Mouse (Mus musculus): ENCODE measurements around the gene Arhgap21. TPM values are rescaled to one million over a fixed set of nuclear protein-coding genes. Genes with fewer than 3 reads are reported as not detected.

Gene Arhgap21
- polyA plus RNA-seq, 1 experiment: 11.2 TPM

DNA sequence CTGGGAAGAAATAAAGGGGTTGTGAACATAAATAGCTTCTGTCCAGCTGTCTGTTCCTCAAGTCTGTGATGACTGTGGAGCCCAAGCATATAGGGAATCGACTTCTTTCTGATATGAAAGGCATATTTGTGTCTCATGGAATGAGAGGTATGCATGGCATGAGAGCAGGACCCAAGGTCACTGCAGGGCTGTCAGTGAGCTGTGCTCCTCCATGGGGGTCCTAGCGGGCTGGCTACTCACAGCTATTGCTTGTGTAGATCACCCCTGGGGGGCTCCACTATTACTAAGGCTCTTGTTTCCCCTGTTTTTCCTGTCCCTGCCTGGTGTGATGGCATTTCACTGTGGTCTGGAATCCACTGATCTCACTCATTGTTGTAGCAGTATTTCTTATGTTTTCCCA, 22.2 kb upstream of the Arhgap21 start:
- H3K9me3 ChIP-seq: peaks cover 4% of the 10 kb centered on the region
- no peaks in the 10 kb centered on the region for H3K36me3 ChIP-seq (replicated peaks; ENCODE audit: low read length)
- TF ChIP-seq GATA1 (IDR thresholded peaks at IDR 0.05; ENCODE audit: borderline replicate concordance, low read length): no peak
- no peak for TF ChIP-seq FLI1 (IDR thresholded peaks at IDR 0.05; ENCODE audit: low read length)
- peaks cover 3% of the 10 kb centered on the region; the same call in 1 of the 2 replicates for H3K4me1 ChIP-seq
- H3K4me3 ChIP-seq (replicated peaks): no peak overlapping the region
- H3K27me3 ChIP-seq (replicated peaks): no peaks in the 10 kb centered on the region

DNA sequence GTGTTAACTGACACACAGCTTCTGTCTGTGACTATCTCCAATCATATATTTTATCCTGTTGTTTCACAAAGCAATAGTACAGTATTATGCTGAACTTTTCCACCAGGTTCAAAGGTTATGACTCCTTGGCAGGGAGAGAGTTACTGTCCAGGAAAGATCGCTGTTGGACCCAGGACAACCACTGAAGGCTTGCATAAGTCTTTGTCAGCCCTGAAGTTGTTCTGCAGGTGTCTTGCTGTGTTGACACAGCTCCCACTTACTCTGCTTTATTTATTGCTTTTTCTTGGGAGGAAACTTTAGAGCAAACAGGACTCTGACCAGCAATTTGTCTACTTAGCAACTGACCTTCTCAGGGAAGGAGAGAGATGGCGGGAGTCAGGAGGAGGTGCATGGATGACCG, 21.4 kb upstream of the Arhgap21 start:
- Histone ChIP-seq H3K9me3 (peaks cover 4% of the 10 kb centered on the region), H3K36me3 (replicated peaks; ENCODE audit: low read length) (no peaks in the 10 kb centered on the region), H3K4me3 (replicated peaks) (no peak overlapping the region), H3K4me1 (peaks cover 3% of the 10 kb centered on the region; the same call in 1 of the 2 replicates), H3K27me3 (replicated peaks) (no peaks in the 10 kb centered on the region)
- TF ChIP-seq FLI1 (IDR thresholded peaks at IDR 0.05; ENCODE audit: low read length) (no peak), GATA1 (IDR thresholded peaks at IDR 0.05; ENCODE audit: borderline replicate concordance, low read length) (no peak)

DNA sequence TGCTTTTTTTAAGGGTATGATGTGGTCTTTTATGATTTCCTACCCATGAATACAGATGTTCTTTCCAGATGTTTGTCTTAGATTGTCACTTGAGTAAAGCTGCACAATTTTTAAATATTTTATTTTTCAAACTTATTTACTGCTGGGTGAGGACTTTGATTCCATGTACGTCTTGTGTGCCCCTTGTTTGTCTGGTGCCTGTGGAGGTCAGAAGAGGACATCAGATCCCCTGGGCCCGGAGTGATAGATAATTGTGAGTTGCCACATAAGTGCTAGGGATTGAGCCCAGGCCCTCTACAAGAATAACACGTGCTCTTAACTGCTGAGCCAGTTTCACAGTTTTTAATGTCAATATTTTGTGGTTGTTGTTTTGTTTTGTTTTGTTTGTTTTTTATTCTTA, 19.1 kb upstream of the Arhgap21 start:
- Histone ChIP-seq H3K4me3 (replicated peaks) (no peak overlapping the region), H3K4me1 (peaks cover 3% of the 10 kb centered on the region; the same call in 1 of the 2 replicates), H3K9me3 (peaks cover 4% of the 10 kb centered on the region), H3K27me3 (replicated peaks) (no peaks in the 10 kb centered on the region), H3K36me3 (replicated peaks; ENCODE audit: low read length) (no peaks in the 10 kb centered on the region)
- TF ChIP-seq FLI1 (IDR thresholded peaks at IDR 0.05; ENCODE audit: low read length) (no peak), GATA1 (IDR thresholded peaks at IDR 0.05; ENCODE audit: borderline replicate concordance, low read length) (no peak)

DNA sequence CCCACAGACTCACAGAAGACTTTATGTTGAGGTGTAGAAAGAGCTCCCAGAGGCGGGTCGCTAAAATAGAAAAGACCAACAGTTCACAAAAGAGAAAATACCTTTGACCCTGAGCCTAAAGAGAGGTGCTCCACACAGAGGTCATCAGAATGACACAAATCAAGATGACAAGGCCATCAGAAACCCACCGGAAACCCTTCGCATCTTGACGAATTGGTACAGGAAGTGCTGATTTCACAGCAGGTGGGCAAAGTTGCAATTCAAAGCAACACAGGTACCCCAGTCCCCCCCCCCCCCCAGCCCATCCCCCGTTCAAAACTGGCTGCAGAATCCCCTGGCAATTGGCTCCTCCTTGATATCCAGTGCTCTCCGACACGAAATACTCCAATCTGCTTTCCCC, 10.0 kb upstream of the Arhgap21 start:
- H3K9me3 ChIP-seq: peaks cover 4% of the 10 kb centered on the region; the same call in 1 of the 2 replicates
- H3K4me3 ChIP-seq (replicated peaks): no peak overlapping the region
- TF ChIP-seq GATA1 (IDR thresholded peaks at IDR 0.05; ENCODE audit: borderline replicate concordance, low read length) (no peak), FLI1 (IDR thresholded peaks at IDR 0.05; ENCODE audit: low read length) (no peak)
- no peaks in the 10 kb centered on the region for H3K27me3 ChIP-seq (replicated peaks)
- no peaks in the 10 kb centered on the region for H3K36me3 ChIP-seq (replicated peaks; ENCODE audit: low read length)
- H3K4me1 ChIP-seq: no peaks in the 10 kb centered on the region

DNA sequence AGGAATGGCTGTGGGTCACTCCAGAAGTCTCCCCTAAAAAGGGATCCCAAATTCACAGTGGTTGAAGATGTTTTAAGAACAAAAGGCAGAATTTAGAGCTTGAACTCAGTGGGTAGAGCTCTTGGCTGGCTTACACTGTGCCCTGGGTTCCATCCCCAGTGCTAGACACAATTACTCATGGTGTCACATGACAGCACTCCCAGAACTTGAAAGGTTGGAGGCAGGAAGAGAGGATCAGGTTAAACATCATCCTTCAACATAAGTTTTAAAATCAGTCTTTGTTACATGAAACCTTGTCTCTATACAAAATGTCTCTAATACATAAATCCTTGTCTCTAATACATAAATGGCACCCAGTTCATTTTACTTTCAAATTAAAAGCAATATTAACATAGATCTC, 8.4 kb upstream of the Arhgap21 start:
- no peak overlapping the region for H3K4me3 ChIP-seq (replicated peaks)

DNA sequence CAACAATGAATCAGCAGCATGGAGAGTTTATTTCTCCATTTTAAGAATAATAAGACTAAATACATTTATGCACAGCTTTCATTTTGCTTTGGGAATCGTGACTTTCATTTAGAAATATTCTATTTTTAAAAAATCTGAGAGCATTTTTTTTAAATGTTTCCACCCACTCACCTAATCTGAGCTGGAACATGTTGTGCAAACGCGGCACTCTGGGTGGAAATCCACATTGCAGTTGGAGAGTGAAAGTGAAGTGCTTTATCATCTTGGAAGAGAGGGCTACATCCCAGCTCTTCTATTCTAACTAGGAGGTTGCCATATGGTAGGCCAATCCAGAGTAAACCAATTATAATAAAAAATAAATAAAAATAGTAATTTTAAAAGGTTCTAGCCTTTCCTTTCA, 4.8 kb upstream of the Arhgap21 start:
- no peaks in the 10 kb centered on the region for H3K27me3 ChIP-seq (replicated peaks)
- H3K4me1 ChIP-seq: peaks cover 24% of the 10 kb centered on the region
- no peak for TF ChIP-seq FLI1 (IDR thresholded peaks at IDR 0.05; ENCODE audit: low read length)
- TF ChIP-seq GATA1 (IDR thresholded peaks at IDR 0.05; ENCODE audit: borderline replicate concordance, low read length): no peak
- peaks cover 4% of the 10 kb centered on the region; the same call in 1 of the 2 replicates for H3K9me3 ChIP-seq
- no peaks in the 10 kb centered on the region for H3K36me3 ChIP-seq (replicated peaks; ENCODE audit: low read length)
- no peak overlapping the region for H3K4me3 ChIP-seq (replicated peaks)

More for the DNA sequence above, 8.4 kb upstream of the Arhgap21 start:
- Histone ChIP-seq H3K9me3 (peaks cover 4% of the 10 kb centered on the region; the same call in 1 of the 2 replicates), H3K36me3 (replicated peaks; ENCODE audit: low read length) (no peaks in the 10 kb centered on the region), H3K27me3 (replicated peaks) (no peaks in the 10 kb centered on the region), H3K4me1 (peaks cover 3% of the 10 kb centered on the region; the same call in 1 of the 2 replicates)
- TF ChIP-seq GATA1 (IDR thresholded peaks at IDR 0.05; ENCODE audit: borderline replicate concordance, low read length) (no peak), FLI1 (IDR thresholded peaks at IDR 0.05; ENCODE audit: low read length) (no peak)

DNA sequence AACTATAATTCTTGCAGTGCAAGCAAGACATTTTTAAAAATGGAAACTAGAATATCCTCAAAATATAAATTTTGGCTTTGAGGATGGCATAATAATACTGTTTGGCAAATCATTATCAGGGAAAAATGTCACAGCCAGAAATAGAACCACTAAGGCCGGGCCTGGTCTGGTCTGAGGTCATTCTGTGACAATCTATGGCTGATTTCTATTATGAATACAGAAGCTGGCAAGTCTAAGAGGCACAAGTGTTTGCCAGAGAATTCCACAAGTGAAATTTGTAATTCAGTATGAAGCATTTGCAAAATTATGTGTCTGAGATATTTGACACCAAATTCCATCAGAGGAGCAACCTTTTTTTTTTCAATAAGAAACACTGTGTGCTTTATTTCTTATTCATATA, 3.5 kb upstream of the Arhgap21 start:
- Histone ChIP-seq H3K36me3 (replicated peaks; ENCODE audit: low read length) (no peaks in the 10 kb centered on the region), H3K9me3 (peaks cover 4% of the 10 kb centered on the region; the same call in 1 of the 2 replicates), H3K4me3 (replicated peaks) (no peak overlapping the region), H3K27me3 (replicated peaks) (no peaks in the 10 kb centered on the region), H3K4me1 (peaks cover 25% of the 10 kb centered on the region)
- no peak for TF ChIP-seq GATA1 (IDR thresholded peaks at IDR 0.05; ENCODE audit: borderline replicate concordance, low read length)
- TF ChIP-seq FLI1 (IDR thresholded peaks at IDR 0.05; ENCODE audit: low read length): no peak

DNA sequence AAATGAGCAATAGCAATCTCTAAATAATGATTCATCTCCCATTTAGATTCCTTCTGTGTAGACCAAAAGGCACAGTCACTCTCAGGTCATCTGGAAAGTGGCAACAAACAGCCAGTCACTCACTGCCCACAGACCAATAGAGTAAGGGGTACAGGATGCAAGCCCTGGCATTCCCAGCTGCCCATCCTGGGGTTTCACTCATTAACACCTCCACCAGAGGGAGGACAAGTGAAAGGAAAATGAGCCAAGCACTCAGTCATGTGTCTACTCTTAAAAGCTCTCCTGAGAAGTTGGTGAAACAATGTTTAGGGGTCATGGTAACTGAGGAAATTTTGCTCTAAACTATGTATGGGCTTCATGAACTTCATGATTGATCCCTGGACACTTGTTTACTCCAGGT, 2.9 kb upstream of the Arhgap21 start:
- Histone ChIP-seq H3K36me3 (replicated peaks; ENCODE audit: low read length) (no peaks in the 10 kb centered on the region), H3K4me3 (replicated peaks) (no peak overlapping the region)
- TF ChIP-seq FLI1 (IDR thresholded peaks at IDR 0.05; ENCODE audit: low read length) (no peak), GATA1 (IDR thresholded peaks at IDR 0.05; ENCODE audit: borderline replicate concordance, low read length) (no peak)

DNA sequence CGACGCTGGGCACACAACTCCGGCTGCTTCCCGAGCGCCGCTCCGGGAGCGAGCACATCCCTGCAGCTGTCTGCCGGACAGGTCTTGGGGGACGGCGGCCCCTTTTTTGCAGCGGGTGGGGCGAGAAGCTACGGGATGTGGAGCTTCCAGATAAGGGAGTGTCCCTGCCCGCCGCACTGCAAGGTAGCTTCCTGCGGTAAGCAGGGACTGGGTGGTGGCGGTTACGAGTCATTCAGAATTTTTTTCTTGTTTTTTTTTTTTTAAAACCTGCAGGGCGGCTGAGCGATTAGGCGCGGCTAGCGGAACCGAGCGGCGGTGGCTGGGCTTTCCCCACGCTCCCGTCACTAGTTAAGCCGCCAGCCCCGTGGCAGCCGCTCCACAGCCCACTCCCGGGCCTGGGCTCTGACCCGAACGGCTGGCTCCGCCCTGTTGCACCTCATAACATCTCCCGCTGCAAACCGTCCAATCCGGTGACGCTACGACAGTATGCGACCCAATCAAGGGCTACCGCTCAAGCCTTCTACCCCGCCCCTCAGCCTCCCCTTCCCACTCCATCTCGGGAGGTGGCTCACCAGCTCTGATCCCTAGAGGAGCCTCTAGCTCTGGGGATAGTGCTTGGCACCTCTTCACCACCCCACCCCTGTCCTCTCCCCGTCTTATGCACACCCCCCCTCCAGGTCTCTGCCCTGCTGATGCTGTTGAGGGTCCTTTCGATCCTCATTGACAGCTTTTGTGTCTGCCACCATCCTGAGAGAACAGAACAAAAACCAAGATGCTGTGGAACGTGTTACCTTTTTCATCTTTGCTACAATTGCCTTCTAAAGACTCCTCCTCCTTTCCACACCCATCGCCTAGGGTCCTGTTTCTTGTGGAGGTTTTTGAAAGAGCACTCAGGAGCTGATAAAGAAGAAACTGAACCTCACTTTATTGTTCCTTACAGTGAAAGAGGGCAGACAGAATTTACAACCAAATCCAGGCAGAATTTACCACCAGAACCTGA, 820 bp upstream of the Arhgap21 start:
- no peaks in the 10 kb centered on the region for H3K9me3 ChIP-seq
- no peaks in the 10 kb centered on the region for H3K36me3 ChIP-seq (replicated peaks; ENCODE audit: low read length)
- peak overlapping the region; percentile 97 for H3K4me3 ChIP-seq (replicated peaks)
- peaks cover 47% of the 10 kb centered on the region for H3K4me1 ChIP-seq
- TF ChIP-seq FLI1 (IDR thresholded peaks at IDR 0.05; ENCODE audit: low read length): no peak
- TF ChIP-seq GATA1 (IDR thresholded peaks at IDR 0.05; ENCODE audit: borderline replicate concordance, low read length): no peak
- H3K27me3 ChIP-seq (replicated peaks): no peaks in the 10 kb centered on the region

More for the DNA sequence above, 2.9 kb upstream of the Arhgap21 start:
- H3K4me1 ChIP-seq: peaks cover 30% of the 10 kb centered on the region
- H3K27me3 ChIP-seq (replicated peaks): no peaks in the 10 kb centered on the region
- H3K9me3 ChIP-seq: peaks cover 4% of the 10 kb centered on the region; the same call in 1 of the 2 replicates

All from megakaryocyte, embryonic 14.5 days (primary cell).